Comparison of ENCODE assay signal across 17 mouse cellular contexts in the genomic region with DNA sequence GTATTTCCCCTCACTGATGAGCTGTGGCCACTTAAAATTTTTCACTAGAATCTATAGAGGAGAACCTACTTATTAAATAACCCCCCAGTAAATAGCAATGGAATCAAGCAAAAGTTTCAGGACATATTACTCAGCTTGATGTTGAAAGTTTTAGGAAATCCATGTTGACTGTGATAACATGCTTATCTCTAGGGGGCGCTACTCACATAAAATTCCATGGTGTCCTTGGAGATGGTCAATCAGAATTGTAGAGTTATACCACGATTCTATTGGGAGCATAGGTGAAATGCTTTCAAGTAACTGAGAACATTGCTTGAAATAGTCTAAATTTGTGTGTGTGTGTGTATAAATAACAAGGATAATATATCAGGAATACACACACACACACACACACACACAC. TPM values are rescaled to one million over a fixed set of nuclear protein-coding genes. Genes with fewer than 3 reads are reported as not detected.
DNase-seq lines count a peak whose midpoint lies in the region; ATAC-seq and TF ChIP-seq lines count a peak whose summit lies in the region.
"Had no signal": no experiment of that assay in that cellular context is flagged by ENCODE, and none has a peak within 500 bp of the region (broad histone marks: within the 10 kb centered on the region; RNA-seq: fewer than 3 reads in every experiment).

No protein-coding gene starts in this region.

- no peaks in the 10 kb centered on the region for H3K9me3 ChIP-seq in intestine, postnatal 0 days (ENCODE audit: control insufficient read depth)
- no peaks in the 10 kb centered on the region for H3K9me3 ChIP-seq in intestine, embryonic 16.5 days (ENCODE audit: control insufficient read depth, low read length)
- no peaks in the 10 kb centered on the region for H3K9me3 ChIP-seq in forebrain, embryonic 10.5 days
- H3K9me3 ChIP-seq in limb, embryonic 10.5 days (replicated peaks): no peaks in the 10 kb centered on the region
- H3K9me3 ChIP-seq: lung, embryonic 15.5 days; midbrain, embryonic 12.5 days had no signal

- H3K36me3 ChIP-seq in intestine, postnatal 0 days (ENCODE audit: control insufficient read depth, insufficient read depth): no peaks in the 10 kb centered on the region
- H3K36me3 ChIP-seq in intestine, embryonic 16.5 days (ENCODE audit: control insufficient read depth, insufficient read depth, low read length): no peaks in the 10 kb centered on the region
- H3K36me3 ChIP-seq in forebrain, embryonic 10.5 days (replicated peaks): no peaks in the 10 kb centered on the region
- no peaks in the 10 kb centered on the region for H3K36me3 ChIP-seq in limb, embryonic 10.5 days
- H3K36me3 ChIP-seq: lung, embryonic 15.5 days; midbrain, embryonic 12.5 days had no signal

- DNase-seq in 3T3-L1 (ENCODE audit: low read depth, low spot score) (peak; percentile 19), A20 (ENCODE audit: low read depth, low spot score) (peak; percentile 43)
- no peak for DNase-seq in forebrain, embryonic 10.5 days (ENCODE audit: extremely low spot score, low spot score)
- DNase-seq in right cerebral cortex, postnatal 14 days: no peak
- DNase-seq in limb, embryonic 10.5 days (ENCODE audit: low spot score): no peak
- DNase-seq: cerebellum, adult 11 months; heart, postnatal 4 days; kidney, adult 18-20 months; thymus, adult 2 months had no signal

- ATAC-seq in intestine, postnatal 0 days: no peak
- ATAC-seq in intestine, embryonic 16.5 days: no peak
- peak; percentile 45; the same call in 1 of the 2 replicates for ATAC-seq in common myeloid progenitor, adult 5-6 weeks (replicated peaks; ENCODE audit: low read depth, poor library complexity, severe bottlenecking)

- H3K9ac ChIP-seq in intestine, postnatal 0 days (ENCODE audit: low read depth, low read length): no peak overlapping the region
- H3K9ac ChIP-seq in intestine, embryonic 16.5 days (ENCODE audit: low read depth, low read length): no peak overlapping the region
- H3K9ac ChIP-seq: lung, embryonic 15.5 days; midbrain, embryonic 12.5 days had no signal

- H3K27me3 ChIP-seq in intestine, postnatal 0 days (replicated peaks; ENCODE audit: control insufficient read depth, insufficient read depth, low read length): no peaks in the 10 kb centered on the region
- no peaks in the 10 kb centered on the region for H3K27me3 ChIP-seq in intestine, embryonic 16.5 days (replicated peaks; ENCODE audit: control insufficient read depth, insufficient read depth, low read length)
- no peaks in the 10 kb centered on the region for H3K27me3 ChIP-seq in forebrain, embryonic 10.5 days (ENCODE audit: poor library complexity, severe bottlenecking)
- H3K27me3 ChIP-seq in limb, embryonic 10.5 days (ENCODE audit: low read depth, poor library complexity, severe bottlenecking): no peaks in the 10 kb centered on the region
- H3K27me3 ChIP-seq: lung, embryonic 15.5 days; midbrain, embryonic 12.5 days had no signal

- H3K4me1 ChIP-seq in intestine, postnatal 0 days (replicated peaks; ENCODE audit: control insufficient read depth, insufficient read depth, low read length): no peaks in the 10 kb centered on the region
- H3K4me1 ChIP-seq in intestine, embryonic 16.5 days (ENCODE audit: control insufficient read depth, insufficient read depth, low read length): no peaks in the 10 kb centered on the region
- H3K4me1 ChIP-seq in forebrain, embryonic 10.5 days: no peaks in the 10 kb centered on the region
- no peaks in the 10 kb centered on the region for H3K4me1 ChIP-seq in limb, embryonic 10.5 days
- H3K4me1 ChIP-seq: lung, embryonic 15.5 days; midbrain, embryonic 12.5 days had no signal

- 52% methylated on average over 2 of the region's 2 CpGs for WGBS in intestine, postnatal 0 days
- WGBS in intestine, embryonic 16.5 days: 38% methylated on average over 2 of the region's 2 CpGs
- WGBS in forebrain, embryonic 10.5 days: 53% methylated on average over 2 of the region's 2 CpGs
- 44% methylated on average over 2 of the region's 2 CpGs for WGBS in limb, embryonic 10.5 days

- no peak overlapping the region for H3K4me3 ChIP-seq in intestine, postnatal 0 days (ENCODE audit: low read depth, low read length)
- H3K4me3 ChIP-seq in intestine, embryonic 16.5 days (ENCODE audit: low read length): no peak overlapping the region
- H3K4me3 ChIP-seq in forebrain, embryonic 10.5 days: no peak overlapping the region
- no peak overlapping the region for H3K4me3 ChIP-seq in limb, embryonic 10.5 days
- H3K4me3 ChIP-seq: lung, embryonic 15.5 days; midbrain, embryonic 12.5 days had no signal

- H3K27ac ChIP-seq in intestine, postnatal 0 days (ENCODE audit: low read depth, low read length): no peak overlapping the region
- no peak overlapping the region for H3K27ac ChIP-seq in intestine, embryonic 16.5 days (ENCODE audit: low read length)
- no peak overlapping the region for H3K27ac ChIP-seq in forebrain, embryonic 10.5 days
- H3K27ac ChIP-seq in limb, embryonic 10.5 days: no peak overlapping the region
- H3K27ac ChIP-seq: lung, embryonic 15.5 days; midbrain, embryonic 12.5 days had no signal

- peak; percentile 47 for TF ChIP-seq CTCF in intestine, postnatal 0 days (IDR thresholded peaks at IDR 0.05; ENCODE audit: low read depth)

- no peak overlapping the region for H3K4me2 ChIP-seq in intestine, postnatal 0 days (replicated peaks; ENCODE audit: low read depth)
- no peak overlapping the region for H3K4me2 ChIP-seq in intestine, embryonic 16.5 days (ENCODE audit: low read depth, low read length)
- H3K4me2 ChIP-seq: lung, embryonic 15.5 days; midbrain, embryonic 12.5 days had no signal

RNA-seq across cellular contexts. Expression of gene Sele, which starts 6.8 kb away (rescaled TPM):
- 0.04 and 0.07 TPM in 2 replicates for polyA plus RNA-seq in intestine, postnatal 0 days (2015; fragmentation: Nextera tagmentation; extraction: Ambion mirVana)
- polyA plus RNA-seq in intestine, embryonic 16.5 days (2015; fragmentation: Nextera tagmentation; extraction: Ambion mirVana): 0.05 and 0.06 TPM in 2 replicates
- total RNA-seq in common myeloid progenitor, adult 5-6 weeks (2017): 0.05 TPM in 1 of 2 replicates, not detected in the other
- polyA plus RNA-seq in forebrain, embryonic 10.5 days (2016; fragmentation: Nextera tagmentation; extraction: Ambion mirVana): not detected in 2 replicates
- polyA plus RNA-seq in limb, embryonic 10.5 days (2016; fragmentation: Nextera tagmentation; extraction: Ambion mirVana): not detected in 2 replicates
- polyA plus RNA-seq: cortical plate, adult 2 months; large intestine, adult 2 months; midbrain, embryonic 12.5 days had no signal

RNA-seq across cellular contexts. Expression of gene Sell, which starts 7.0 kb away (rescaled TPM):
- 0.23 and 0.25 TPM in 2 replicates for polyA plus RNA-seq in intestine, postnatal 0 days (2015; fragmentation: Nextera tagmentation; extraction: Ambion mirVana)
- polyA plus RNA-seq in intestine, embryonic 16.5 days (2015; fragmentation: Nextera tagmentation; extraction: Ambion mirVana): 0.93 and 1.2 TPM in 2 replicates
- total RNA-seq in common myeloid progenitor, adult 5-6 weeks (2017): 275 and 283 TPM in 2 replicates
- polyA plus RNA-seq in forebrain, embryonic 10.5 days (2016; fragmentation: Nextera tagmentation; extraction: Ambion mirVana): not detected in 2 replicates
- polyA plus RNA-seq in limb, embryonic 10.5 days (2016; fragmentation: Nextera tagmentation; extraction: Ambion mirVana): 0.08 TPM in 1 of 2 replicates, not detected in the other
- polyA plus RNA-seq: midbrain, embryonic 12.5 days; neural tube, embryonic 11.5 days had no signal

Comparison
In these comparisons a context has a peak if more than half of its experiments do, and no peak if none do; other contexts are left out.
1. DNase-seq: peak in 3T3-L1 (single experiment) and A20 (single experiment); none in forebrain, embryonic 10.5 days (single experiment), right cerebral cortex, postnatal 14 days (single experiment) and limb, embryonic 10.5 days (single experiment).